Mouse (Mus musculus): Measurements from ENCODE around the gene Kif23. TPM values are rescaled to one million over a fixed set of nuclear protein-coding genes. Genes with fewer than 3 reads are reported as not detected.

The Kif23 gene
- polyA plus RNA-seq, 1 experiment from 2014 or later, result 18.6 TPM

Other genes starting within 250 kb of the Kif23 start
- gene Rplp1, start 32.2 kb downstream of the Kif23 start, polyA plus RNA-seq (2015; fragmentation: Nextera tagmentation; extraction: Ambion mirVana), result 917 and 923 TPM in 2 replicates
- 0.36 and 0.38 TPM in 2 replicates for gene Paqr5, start 80.1 kb upstream of the Kif23 start, polyA plus RNA-seq (2015; fragmentation: Nextera tagmentation; extraction: Ambion mirVana)
- gene Glce, start 175.9 kb upstream of the Kif23 start, polyA plus RNA-seq (2015; fragmentation: Nextera tagmentation; extraction: Ambion mirVana), result 17.7 and 18.1 TPM in 2 replicates

All from hindbrain, embryonic 13.5 days (tissue).